Mouse (Mus musculus) G1E (cell line): ENCODE results near the gene Gpx4. TPM values are rescaled to one million over a fixed set of nuclear protein-coding genes. Genes with fewer than 3 reads are reported as not detected.
A peak's percentile ranks its signal among the peaks of the same experiment; 100 is the strongest.

Source experiments
- ATAC-seq: 2 replicates; pipeline ENCODE4 v1.8.0; 2016; ENCODE audit warnings: mild to moderate bottlenecking; ENCODE audit not compliant: insufficient number of reproducible peaks, poor library complexity, low FRiP score, severe bottlenecking; ENCODE audit errors: extremely low read depth
- DNase-seq: peaks from one replicate; pipeline ENCODE4 v3.0.0; 2012; ENCODE audit warnings: low spot score
- H3K27me3 ChIP-seq: 2 replicates; pipeline ENCODE4 v1.6.1; 2012; ENCODE audit warnings: mild to moderate bottlenecking, low read length, inconsistent platforms; ENCODE audit not compliant: insufficient read depth
- H3K36me3 ChIP-seq: replicated peaks from 2 replicates; pipeline ENCODE3; 2012; ENCODE audit warnings: mild to moderate bottlenecking, inconsistent platforms
- H3K4me1 ChIP-seq: 2 replicates; pipeline ENCODE4 v1.6.1; 2012; ENCODE audit warnings: low read depth, low read length, inconsistent platforms, mixed read lengths; ENCODE audit not compliant: insufficient read depth
- H3K4me3 ChIP-seq: 2 replicates; pipeline ENCODE4 v1.5.1; 2012; ENCODE audit warnings: low read depth, mild to moderate bottlenecking, inconsistent platforms, low read length, moderate library complexity, mixed read lengths
- H3K9me3 ChIP-seq: replicated peaks from 2 replicates; pipeline ENCODE4 v1.6.1; 2012; ENCODE audit warnings: inconsistent platforms
- CTCF ChIP-seq: IDR thresholded peaks from 2 replicates; pipeline ENCODE4 v1.5.1; 2012; ENCODE audit warnings: low read depth, low read length, inconsistent platforms, mixed read lengths
- GATA1 ChIP-seq: IDR thresholded peaks from 2 replicates; pipeline ENCODE4 v1.6.1; 2012; ENCODE audit warnings: borderline replicate concordance, low read length, inconsistent platforms, mixed read lengths
- GATA2 ChIP-seq: IDR thresholded peaks from 2 replicates; pipeline ENCODE4 v1.6.1; 2012; ENCODE audit warnings: low read depth, low read length, inconsistent platforms, borderline replicate concordance
- POLR2AphosphoS5 ChIP-seq: IDR thresholded peaks from 2 replicates; pipeline ENCODE4 v1.6.1; 2012; ENCODE audit warnings: low read depth, low read length, inconsistent platforms; ENCODE audit not compliant: insufficient replicate concordance
- TAL1 ChIP-seq: conservative IDR thresholded peaks from 2 replicates; pipeline ENCODE4 v1.6.1; 2012; ENCODE audit warnings: low read depth, low read length, inconsistent platforms, mixed read lengths
- polyA plus RNA-seq: library from polyadenylated mRNA; stranded (reverse); fragments of >175 nt; gene quantifications from 2 replicates; pipeline ENCODE4 v1.2.3, GENCODE M21; 2012
- total RNA-seq, 2 experiments: library from RNA; stranded (forward) in 1 of 2; stranded (reverse) in 1 of 2; fragments of 200-1000 nt in 1 of 2; fragments of >200 nt in 1 of 2; fragmentation: Nextera tagmentation in 1 of 2; gene quantifications; 2 replicates each; pipeline ENCODE4 v1.2.3; 2014 to 2017

Gpx4 gene
- total and polyA plus RNA-seq, 3 experiments, result 290 to 1,138 (median 808) TPM

GRCm38 (mm10) chr10:80025889-80026288 is 21.1 kb upstream of the Gpx4 start:
- Histone ChIP-seq H3K27me3 (no peaks in the 10 kb centered on the region), H3K36me3 (peaks cover 99% of the 10 kb centered on the region), H3K9me3 (no peaks in the 10 kb centered on the region), H3K4me3 (0 out of 2 replicates have a peak overlapping the region, but pooled peaks have one; percentile 20), H3K4me1 (peaks cover 80% of the 10 kb centered on the region)
- ATAC-seq, result no peak
- TF ChIP-seq CTCF (no peak), POLR2AphosphoS5 (0 out of 2 replicates have a peak, but pooled peaks have one; percentile 21)
- DNase-seq, result no peak

- Histone ChIP-seq H3K4me1 (peaks cover 75% of the 10 kb centered on the region), H3K27me3 (no peaks in the 10 kb centered on the region), H3K36me3 (peaks cover 99% of the 10 kb centered on the region), H3K4me3 (no peak overlapping the region; the same call in 1 of the 2 replicates), H3K9me3 (no peaks in the 10 kb centered on the region)
- DNase-seq (no peak), ATAC-seq (no peak)
- TF ChIP-seq CTCF, result no peak
- no peak for TF ChIP-seq TAL1
- TF ChIP-seq GATA2, result no peak
- no peak for TF ChIP-seq GATA1
- TF ChIP-seq POLR2AphosphoS5, result no peak
Observed at GRCm38 (mm10) chr10:80027681-80028520, 19.1 kb upstream of the Gpx4 start.

GRCm38 (mm10) chr10:80028521-80028846 is 18.5 kb upstream of the Gpx4 start:
- peaks cover 79% of the 10 kb centered on the region for H3K4me1 ChIP-seq
- H3K27me3 ChIP-seq, result no peaks in the 10 kb centered on the region
- DNase-seq, result no peak
- no peaks in the 10 kb centered on the region for H3K9me3 ChIP-seq
- TF ChIP-seq TAL1 (no peak), GATA1 (no peak), GATA2 (no peak), POLR2AphosphoS5 (no peak), CTCF (no peak)
- no peak for ATAC-seq
- H3K4me3 ChIP-seq, result no peak overlapping the region
- H3K36me3 ChIP-seq, result peaks cover 96% of the 10 kb centered on the region

- no peak for ATAC-seq
- H3K27me3 ChIP-seq, result no peaks in the 10 kb centered on the region
- TF ChIP-seq TAL1 (no peak), GATA1 (no peak), CTCF (no peak), GATA2 (no peak), POLR2AphosphoS5 (no peak)
- no peaks in the 10 kb centered on the region for H3K9me3 ChIP-seq
- H3K4me3 ChIP-seq, result no peak overlapping the region
- DNase-seq, result no peak
- H3K36me3 ChIP-seq, result peaks cover 96% of the 10 kb centered on the region
- peaks cover 78% of the 10 kb centered on the region for H3K4me1 ChIP-seq
Observed at GRCm38 (mm10) chr10:80030191-80030590, 16.8 kb upstream of the Gpx4 start.

GRCm38 (mm10) chr10:80030736-80031135 is 16.2 kb upstream of the Gpx4 start:
- ATAC-seq, result no peak
- H3K27me3 ChIP-seq, result no peaks in the 10 kb centered on the region
- peaks cover 96% of the 10 kb centered on the region for H3K36me3 ChIP-seq
- H3K4me1 ChIP-seq, result peaks cover 78% of the 10 kb centered on the region
- no peak for DNase-seq
- TF ChIP-seq POLR2AphosphoS5, result no peak
- no peak for TF ChIP-seq CTCF
- TF ChIP-seq GATA1, result no peak
- no peak for TF ChIP-seq GATA2
- no peak for TF ChIP-seq TAL1
- H3K9me3 ChIP-seq, result no peaks in the 10 kb centered on the region
- H3K4me3 ChIP-seq, result no peak overlapping the region

GRCm38 (mm10) chr10:80032799-80033480 is 14.0 kb upstream of the Gpx4 start:
- ATAC-seq (no peak), DNase-seq (no peak)
- Histone ChIP-seq H3K4me3 (no peak overlapping the region; the same call in 1 of the 2 replicates), H3K4me1 (peaks cover 71% of the 10 kb centered on the region), H3K36me3 (peaks cover 96% of the 10 kb centered on the region), H3K27me3 (no peaks in the 10 kb centered on the region), H3K9me3 (no peaks in the 10 kb centered on the region)
- no peak for TF ChIP-seq TAL1
- TF ChIP-seq GATA1, result no peak
- TF ChIP-seq GATA2, result no peak
- no peak for TF ChIP-seq CTCF
- no peak for TF ChIP-seq POLR2AphosphoS5
